Mouse (Mus musculus) embryonic stem cell, embryonic (primary cell): Measurements from ENCODE around the gene Ppm1l.
"Not testable (repeated sequence)": the region's sequence is repeated elsewhere in the genome, so short reads cannot be mapped to it uniquely, and the experiment has no call there.

Experiments
- CTCF ChIA-PET, 4 experiments: fragments of 300-600 bp in 2 of 4; fragments of 350-600 bp in 2 of 4; sonication (Branson Sonifier 250); formaldehyde crosslinking; loops; one replicate each; lab custom pipeline; 2022; ENCODE audit warnings: inconsistent platforms in 2 of 4; lab: Charles Lee
- POLR2A ChIA-PET, 4 experiments: fragments of 300-600 bp in 2 of 4; fragments of 350-600 bp in 2 of 4; sonication (Branson Sonifier 250); formaldehyde crosslinking; loops; one replicate each; lab custom pipeline; 2022; ENCODE audit warnings: antibody characterized with exemption in 4 of 4, inconsistent platforms in 1 of 4; lab: Charles Lee

Ppm1l gene

GRCm38 (mm10) chr3:69565586-69565985, 248.9 kb downstream of the Ppm1l start:
- CTCF ChIA-PET, POLR2A ChIA-PET: not testable (repeated sequence)

GRCm38 (mm10) chr3:69572561-69572960, 255.9 kb downstream of the Ppm1l start:
- ChIA-PET CTCF (interaction anchor here in 1 of 4 experiments (1.0 kb wide), 1 partner anchor 26 kb away, joined by 3 read pairs; the partner anchor contains the start of gene B3galnt1), POLR2A (interaction anchor here in 1 of 4 experiments (1.1 to 1.3 kb wide), 2 partner anchors 12 to 24 kb away, joined by 3 to 5 read pairs; no protein-coding TSS in a partner anchor)

GRCm38 (mm10) chr3:69575577-69575976, 258.9 kb downstream of the Ppm1l start:
- ChIA-PET POLR2A (no interaction called here), CTCF (no interaction called here)

GRCm38 (mm10) chr3:69576715-69577114, 260.1 kb downstream of the Ppm1l start:
- POLR2A ChIA-PET, result interaction anchor here in 2 of 4 experiments (0.6 to 0.8 kb wide), 2 partner anchors 88 to 557 kb away, joined by 3 read pairs; no protein-coding TSS in a partner anchor
- CTCF ChIA-PET, result no interaction called here

- ChIA-PET CTCF (interaction anchor here in 3 of 4 experiments (0.6 to 1.8 kb wide), 12 partner anchors 10 to 340 kb away, joined by 3 to 8 read pairs (median 4); partner anchors contain the start of gene Ppm1l (in 1 of the 3)), POLR2A (interaction anchor here in 2 of 4 experiments (1.0 to 1.8 kb wide), 2 partner anchors 9 to 21 kb away, joined by 3 to 4 read pairs; no protein-coding TSS in a partner anchor)
Measured at GRCm38 (mm10) chr3:69578791-69579190, 262.1 kb downstream of the Ppm1l start.

GRCm38 (mm10) chr3:69583798-69584197, 267.1 kb downstream of the Ppm1l start:
- POLR2A ChIA-PET, result interaction anchor here in 1 of 4 experiments (0.7 kb wide), 1 partner anchor 11 kb away, joined by 4 read pairs; no protein-coding TSS in a partner anchor
- CTCF ChIA-PET, result no interaction called here

- CTCF ChIA-PET, result interaction anchor here in 1 of 4 experiments (0.6 to 1.7 kb wide), 3 partner anchors 9 to 519 kb away, joined by 3 to 5 read pairs (median 4); no protein-coding TSS in a partner anchor
- POLR2A ChIA-PET, result interaction anchor here in 2 of 4 experiments (0.6 to 1.7 kb wide), 6 partner anchors 9 to 395 kb away, joined by 3 to 9 read pairs (median 4); partner anchors contain the start of gene B3galnt1 (in 1 of the 2)
Measured at GRCm38 (mm10) chr3:69588101-69588760, 271.6 kb downstream of the Ppm1l start.

GRCm38 (mm10) chr3:69593426-69593825, 276.8 kb downstream of the Ppm1l start:
- ChIA-PET CTCF (interaction anchor here in 1 of 4 experiments (0.6 kb wide), 1 partner anchor 15 kb away, joined by 3 read pairs; no protein-coding TSS in a partner anchor), POLR2A (interaction anchor here in 3 of 4 experiments (0.6 to 2.2 kb wide), 7 partner anchors 9 to 588 kb away, joined by 3 to 8 read pairs (median 3); partner anchors contain the start of gene Nmd3 (in 1 of the 3))

- CTCF ChIA-PET, result interaction anchor here in 1 of 4 experiments (0.6 to 0.7 kb wide), 2 partner anchors 15 to 543 kb away, joined by 3 to 4 read pairs; no protein-coding TSS in a partner anchor
Measured at GRCm38 (mm10) chr3:69594071-69594470, 277.4 kb downstream of the Ppm1l start.

GRCm38 (mm10) chr3:69596116-69596515, 279.5 kb downstream of the Ppm1l start:
- POLR2A ChIA-PET, result interaction anchor here in 1 of 4 experiments (0.5 to 1.6 kb wide), 3 partner anchors 23 to 469 kb away, joined by 3 to 5 read pairs (median 3); no protein-coding TSS in a partner anchor
- CTCF ChIA-PET, result no interaction called here

More at GRCm38 (mm10) chr3:69594071-69594470, 277.4 kb downstream of the Ppm1l start:
- POLR2A ChIA-PET, result interaction anchor here in 3 of 4 experiments (0.6 to 2.2 kb wide), 10 partner anchors 9 to 588 kb away, joined by 3 to 9 read pairs (median 4); partner anchors contain the start of gene Nmd3 (in 1 of the 3)

- POLR2A ChIA-PET, result interaction anchor here in 1 of 4 experiments (1.4 to 1.7 kb wide), 3 partner anchors 14 to 29 kb away, joined by 3 to 5 read pairs (median 5); no protein-coding TSS in a partner anchor
Measured at GRCm38 (mm10) chr3:69597211-69597610, 280.6 kb downstream of the Ppm1l start.

GRCm38 (mm10) chr3:69597816-69598215, 281.2 kb downstream of the Ppm1l start:
- POLR2A ChIA-PET, result interaction anchor here in 2 of 4 experiments (0.6 to 1.7 kb wide), 5 partner anchors 10 to 206 kb away, joined by 3 to 5 read pairs (median 3); no protein-coding TSS in a partner anchor

More at GRCm38 (mm10) chr3:69597211-69597610, 280.6 kb downstream of the Ppm1l start:
- CTCF ChIA-PET, result interaction anchor here in 2 of 4 experiments (0.7 to 1.4 kb wide), 2 partner anchors 12 to 103 kb away, joined by 3 read pairs; no protein-coding TSS in a partner anchor

GRCm38 (mm10) chr3:69598261-69599165, 281.9 kb downstream of the Ppm1l start, which contains the start of gene B3galnt1:
Gene B3galnt1, minus strand, starts transcription at chr3:69598960.
- POLR2A ChIA-PET, result interaction anchor here in 3 of 4 experiments (0.6 to 1.8 kb wide), 7 partner anchors 11 to 206 kb away, joined by 3 to 9 read pairs (median 3); no protein-coding TSS in a partner anchor
- CTCF ChIA-PET, result interaction anchor here in 3 of 4 experiments (0.6 to 1.4 kb wide), 4 partner anchors 26 to 283 kb away, joined by 3 read pairs; no protein-coding TSS in a partner anchor

More at GRCm38 (mm10) chr3:69597816-69598215, 281.2 kb downstream of the Ppm1l start:
- CTCF ChIA-PET, result interaction anchor here in 3 of 4 experiments (0.7 to 1.4 kb wide), 4 partner anchors 11 to 105 kb away, joined by 3 read pairs; no protein-coding TSS in a partner anchor

GRCm38 (mm10) chr3:69599166-69599500, 282.5 kb downstream of the Ppm1l start:
- CTCF ChIA-PET, result interaction anchor here in 1 of 4 experiments (0.6 kb wide), 1 partner anchor 361 kb away, joined by 3 read pairs; no protein-coding TSS in a partner anchor
- POLR2A ChIA-PET, result interaction anchor here in 2 of 4 experiments (0.6 to 1.8 kb wide), 4 partner anchors 11 to 154 kb away, joined by 3 to 9 read pairs (median 5); no protein-coding TSS in a partner anchor

- ChIA-PET CTCF (no interaction called here), POLR2A (no interaction called here)
Measured at GRCm38 (mm10) chr3:69606923-69607322, 290.3 kb downstream of the Ppm1l start.

GRCm38 (mm10) chr3:69607468-69607867, 290.8 kb downstream of the Ppm1l start:
- ChIA-PET CTCF (no interaction called here), POLR2A (no interaction called here)

- ChIA-PET POLR2A (interaction anchor here in 2 of 4 experiments (0.8 to 1.6 kb wide), 2 partner anchors 90 to 113 kb away, joined by 3 to 4 read pairs; partner anchors contain the start of gene Nmd3 (in 1 of the 2)), CTCF (interaction anchor here in 1 of 4 experiments (0.6 kb wide), 1 partner anchor 199 kb away, joined by 3 read pairs; no protein-coding TSS in a partner anchor)
Measured at GRCm38 (mm10) chr3:69607909-69608308, 291.2 kb downstream of the Ppm1l start.
